Comparison of ENCODE assay signal across 14 mouse cellular contexts in genomic region chr12:73847336-73847735, GRCm38 (mm10). TPM values are rescaled to one million over a fixed set of nuclear protein-coding genes. Genes with fewer than 3 reads are reported as not detected.
A peak's percentile ranks its signal among the peaks of the same experiment; 100 is the strongest.
DNase-seq lines count a peak whose midpoint lies in the region; ATAC-seq and TF ChIP-seq lines count a peak whose summit lies in the region.
"Had no signal": no experiment of that assay in that cellular context is flagged by ENCODE, and none has a peak within 500 bp of the region (broad histone marks: within the 10 kb centered on the region; RNA-seq: fewer than 3 reads in every experiment).

No protein-coding gene starts in this region.

- WGBS in lung, embryonic 16.5 days = 53% methylated on average over 10 of the region's 10 CpGs
- WGBS in stomach, embryonic 15.5 days = 69% methylated on average over 10 of the region's 10 CpGs

- H3K4me1 ChIP-seq in lung, embryonic 16.5 days (replicated peaks; ENCODE audit: control insufficient read depth, insufficient read depth, low read length) = peaks cover 7% of the 10 kb centered on the region
- peaks cover 7% of the 10 kb centered on the region; the same call in 1 of the 2 replicates for H3K4me1 ChIP-seq in stomach, embryonic 15.5 days
- H3K4me1 ChIP-seq: forebrain, embryonic 15.5 days; limb, embryonic 13.5 days had no signal

- ATAC-seq in lung, embryonic 16.5 days (ENCODE audit: low read depth) = no peak
- ATAC-seq in stomach, embryonic 15.5 days (ENCODE audit: insufficient read depth, low FRiP score, low read depth) = no peak
- ATAC-seq: forebrain, embryonic 15.5 days; hindbrain, embryonic 16.5 days had no signal

- peak overlapping the region; percentile 57; the same call in 1 of the 2 replicates for H3K4me3 ChIP-seq in gastrocnemius, adult 2 months
- no peak overlapping the region for H3K4me3 ChIP-seq in lung, embryonic 16.5 days (ENCODE audit: low read length)
- H3K4me3 ChIP-seq in stomach, embryonic 15.5 days (replicated peaks) = no peak overlapping the region
- H3K4me3 ChIP-seq: forebrain, embryonic 15.5 days; limb, embryonic 13.5 days had no signal

- no peaks in the 10 kb centered on the region for H3K9me3 ChIP-seq in lung, embryonic 16.5 days (ENCODE audit: control insufficient read depth, low read length)
- H3K9me3 ChIP-seq in stomach, embryonic 15.5 days = no peaks in the 10 kb centered on the region
- H3K9me3 ChIP-seq: forebrain, embryonic 15.5 days; limb, embryonic 13.5 days had no signal

- intact Hi-C loops in gastrocnemius, adult 2 months (cut with DNase I) = no loop called here

- no peaks in the 10 kb centered on the region for H3K27me3 ChIP-seq in lung, embryonic 16.5 days (ENCODE audit: control insufficient read depth, insufficient read depth, low read depth, low read length)
- H3K27me3 ChIP-seq in stomach, embryonic 15.5 days (replicated peaks) = no peaks in the 10 kb centered on the region
- H3K27me3 ChIP-seq: forebrain, embryonic 15.5 days; limb, embryonic 13.5 days had no signal

- H3K27ac ChIP-seq in gastrocnemius, adult 2 months = peak overlapping the region; percentile 65
- H3K27ac ChIP-seq in lung, embryonic 16.5 days (ENCODE audit: low read length) = peak overlapping the region; percentile 2; the same call in 1 of the 2 replicates
- H3K27ac ChIP-seq in stomach, embryonic 15.5 days = no peak overlapping the region
- H3K27ac ChIP-seq: forebrain, embryonic 15.5 days; limb, embryonic 13.5 days had no signal

- no peak for DNase-seq in gastrocnemius, adult 2 months
- no peak for DNase-seq in gastrocnemius, adult 18-20 months (ENCODE audit: low spot score)
- DNase-seq in lung, postnatal 10 days = no peak
- peak; percentile 27 for DNase-seq in heart, adult 8-10 months (ENCODE audit: low spot score)
- no peak for DNase-seq in urinary bladder, adult 2 months (ENCODE audit: low spot score)
- DNase-seq in yolk sac, embryonic 10.5 days (ENCODE audit: low spot score) = no peak
- DNase-seq: cerebellum, adult 18-20 months; gastrocnemius, postnatal 36 days; spleen, adult 18-20 months had no signal

- no peak for TF ChIP-seq CTCF in gastrocnemius, adult 2 months (IDR thresholded peaks at IDR 0.05)

- H3K36me3 ChIP-seq in lung, embryonic 16.5 days (ENCODE audit: control insufficient read depth, insufficient read depth, low read length) = no peaks in the 10 kb centered on the region
- no peaks in the 10 kb centered on the region for H3K36me3 ChIP-seq in stomach, embryonic 15.5 days
- H3K36me3 ChIP-seq: forebrain, embryonic 15.5 days; limb, embryonic 13.5 days had no signal

- peak overlapping the region; percentile 31 for H3K4me2 ChIP-seq in lung, embryonic 16.5 days (ENCODE audit: low read depth, low read length)
- 0 out of 2 replicates have a peak overlapping the region, but pooled peaks have one; percentile 32 for H3K4me2 ChIP-seq in stomach, embryonic 15.5 days
- H3K4me2 ChIP-seq: forebrain, embryonic 15.5 days; limb, embryonic 13.5 days had no signal

- no peak overlapping the region for H3K9ac ChIP-seq in lung, embryonic 16.5 days (ENCODE audit: low read length)
- no peak overlapping the region for H3K9ac ChIP-seq in stomach, embryonic 15.5 days
- H3K9ac ChIP-seq: forebrain, embryonic 15.5 days; limb, embryonic 13.5 days had no signal

RNA-seq across cellular contexts. Expression of gene Hif1a, which starts 53.8 kb away (rescaled TPM):
- 10 to 100 TPM; 15.6 to 16.5 TPM for total RNA-seq in gastrocnemius, adult 2 months (2021)
- 10 to 100 TPM; 10.5 to 17.9 TPM for total RNA-seq in gastrocnemius, adult 18-20 months (2021)
- 64.9 and 71.0 TPM in 2 replicates for polyA plus RNA-seq in lung, embryonic 16.5 days (2015; fragmentation: Nextera tagmentation; extraction: Ambion mirVana)
- 10 to 100 TPM; 39.3 to 48.6 (median 43.8) TPM for total RNA-seq in heart, adult 8-10 months (2022)
- 65.3 and 67.4 TPM in 2 replicates for polyA plus RNA-seq in stomach, embryonic 15.5 days (2015; fragmentation: Nextera tagmentation; extraction: Ambion mirVana)
- polyA plus RNA-seq in urinary bladder, adult 2 months (2012; rRNA removed) = 55.6 and 55.8 TPM in 2 replicates
